Mouse (Mus musculus): ENCODE results near the gene Il18r1.

- TF ChIP-seq CTCF (IDR thresholded peaks at IDR 0.05; ENCODE audit: control insufficient read depth, insufficient read depth, insufficient read length) (no peak), USF1 (IDR thresholded peaks at IDR 0.05; ENCODE audit: low read depth) (no peak), MAX (IDR thresholded peaks at IDR 0.05) (no peak), MYOD1 (IDR thresholded peaks at IDR 0.05; ENCODE audit: control insufficient read depth, insufficient read length, low read depth) (no peak), MYOG (IDR thresholded peaks at IDR 0.05; ENCODE audit: control insufficient read depth, extremely low read depth, insufficient read length) (no peak)
Observed at GRCm38 (mm10) chr1:40430143-40430834, 35.1 kb upstream of the Il18r1 start.

All from C2C12 (cell line).